Mouse (Mus musculus) hindbrain, embryonic 12.5 days (tissue): ENCODE data around the gene Lims1. TPM values are rescaled to one million over a fixed set of nuclear protein-coding genes. Genes with fewer than 3 reads are reported as not detected.

Experiments
- ATAC-seq: fragments of 200-750 bp; cut with Nextera tagmentation; 2 replicates; pipeline ENCODE4 v1.8.0; 2017; ENCODE audit warnings: moderate TSS enrichment; ENCODE audit not compliant: low FRiP score
- H3K27ac ChIP-seq: fragments of 300-500 bp; sonication (generic); 2 replicates; pipeline ENCODE4 v1.5.1; 2016; ENCODE audit warnings: mild to moderate bottlenecking
- H3K27me3 ChIP-seq: fragments of 300-500 bp; sonication (generic); 2 replicates; pipeline ENCODE4 v1.6.1; 2016; ENCODE audit warnings: mild to moderate bottlenecking
- H3K36me3 ChIP-seq: fragments of 300-500 bp; sonication (generic); 2 replicates; pipeline ENCODE4 v1.6.1; 2016; ENCODE audit warnings: mild to moderate bottlenecking
- H3K4me1 ChIP-seq: fragments of 300-500 bp; sonication (generic); 2 replicates; pipeline ENCODE4 v1.6.1; 2016
- H3K4me2 ChIP-seq: fragments of 300-500 bp; sonication (generic); replicated peaks from 2 replicates; pipeline ENCODE4 v1.6.1; 2016; ENCODE audit warnings: mild to moderate bottlenecking
- H3K4me3 ChIP-seq: fragments of 300-500 bp; sonication (generic); 2 replicates; pipeline ENCODE4 v1.5.1; 2016; ENCODE audit warnings: mild to moderate bottlenecking
- H3K9ac ChIP-seq: fragments of 300-500 bp; sonication (generic); 2 replicates; pipeline ENCODE4 v1.6.1; 2016; ENCODE audit warnings: mild to moderate bottlenecking, moderate library complexity
- H3K9me3 ChIP-seq: fragments of 300-500 bp; sonication (generic); replicated peaks from 2 replicates; pipeline ENCODE4 v1.6.1; 2016; ENCODE audit warnings: mild to moderate bottlenecking
- WGBS: fragments of 180-500 bp; shearing (Covaris S2); methylation state at CpG from one replicate; pipeline ENCODE4 v1.1.7; 2016; 5-methylcytosine and 5-hydroxymethylcytosine counted together
- polyA plus RNA-seq: library from polyadenylated mRNA; unstranded; fragments of >200 nt; fragmentation: Nextera tagmentation; extraction: Ambion mirVana; gene quantifications from 2 replicates; pipeline ENCODE4 v1.2.1, GENCODE M21; 2016

Gene Lims1
- polyA plus RNA-seq, 1 experiment from 2014 or later, result 88.9 TPM

GRCm38 (mm10) chr10:58392435-58392834 lies 69.2 kb downstream of the Lims1 start:
- Histone ChIP-seq H3K27ac (no peak overlapping the region), H3K4me1 (no peaks in the 10 kb centered on the region; the same call in 1 of the 2 replicates), H3K4me2 (no peak overlapping the region), H3K9ac (no peak overlapping the region), H3K4me3 (no peak overlapping the region), H3K27me3 (no peaks in the 10 kb centered on the region), H3K36me3 (no peaks in the 10 kb centered on the region), H3K9me3 (no peaks in the 10 kb centered on the region)
- no peak for ATAC-seq
- 90% methylated on average over 4 of the region's 4 CpGs for WGBS

- H3K4me1 ChIP-seq, result no peaks in the 10 kb centered on the region; the same call in 1 of the 2 replicates
- H3K27me3 ChIP-seq, result no peaks in the 10 kb centered on the region
- H3K36me3 ChIP-seq, result no peaks in the 10 kb centered on the region
- no peak for ATAC-seq
- H3K27ac ChIP-seq, result no peak overlapping the region
- WGBS, result 89% methylated on average over 7 of the region's 7 CpGs
- no peaks in the 10 kb centered on the region for H3K9me3 ChIP-seq
- no peak overlapping the region for H3K4me3 ChIP-seq
- no peak overlapping the region for H3K4me2 ChIP-seq
- no peak overlapping the region for H3K9ac ChIP-seq
These were observed 70.1 kb downstream of the Lims1 start for GRCm38 (mm10) chr10:58393026-58394014.

- H3K4me2 ChIP-seq, result no peak overlapping the region
- no peaks in the 10 kb centered on the region; the same call in 1 of the 2 replicates for H3K4me1 ChIP-seq
- H3K36me3 ChIP-seq, result 0 out of 2 replicates have a peak, but pooled peaks cover under 1% of the 10 kb centered on the region
- no peak overlapping the region for H3K4me3 ChIP-seq
- ATAC-seq, result no peak
- H3K27ac ChIP-seq, result no peak overlapping the region
- WGBS, result 75% methylated on average over 10 of the region's 10 CpGs
- H3K9ac ChIP-seq, result no peak overlapping the region
- no peaks in the 10 kb centered on the region for H3K27me3 ChIP-seq
- H3K9me3 ChIP-seq, result no peaks in the 10 kb centered on the region
These were observed 70.9 kb downstream of the Lims1 start for GRCm38 (mm10) chr10:58394170-58394569.

- Histone ChIP-seq H3K9ac (no peak overlapping the region), H3K36me3 (peaks cover 4% of the 10 kb centered on the region; the same call in 1 of the 2 replicates), H3K4me3 (no peak overlapping the region), H3K27ac (no peak overlapping the region), H3K4me2 (no peak overlapping the region), H3K9me3 (no peaks in the 10 kb centered on the region), H3K4me1 (no peaks in the 10 kb centered on the region; the same call in 1 of the 2 replicates), H3K27me3 (no peaks in the 10 kb centered on the region)
- ATAC-seq, result no peak
- WGBS, result 95% methylated on average over 4 of the region's 4 CpGs
These were observed 72.0 kb downstream of the Lims1 start for GRCm38 (mm10) chr10:58395315-58395714.

- H3K27ac ChIP-seq, result no peak overlapping the region
- no peak overlapping the region for H3K4me3 ChIP-seq
- ATAC-seq, result no peak
- H3K9me3 ChIP-seq, result no peaks in the 10 kb centered on the region
- 98% methylated on average over 2 of the region's 2 CpGs for WGBS
- H3K4me2 ChIP-seq, result no peak overlapping the region
- H3K27me3 ChIP-seq, result no peaks in the 10 kb centered on the region
- peaks cover 4% of the 10 kb centered on the region; the same call in 1 of the 2 replicates for H3K36me3 ChIP-seq
- no peaks in the 10 kb centered on the region; the same call in 1 of the 2 replicates for H3K4me1 ChIP-seq
- no peak overlapping the region for H3K9ac ChIP-seq
These were observed 72.5 kb downstream of the Lims1 start for GRCm38 (mm10) chr10:58395723-58396122.

- Histone ChIP-seq H3K4me1 (no peaks in the 10 kb centered on the region; the same call in 1 of the 2 replicates), H3K27ac (no peak overlapping the region), H3K36me3 (peaks cover 11% of the 10 kb centered on the region; the same call in 1 of the 2 replicates), H3K9me3 (no peaks in the 10 kb centered on the region), H3K9ac (no peak overlapping the region), H3K27me3 (no peaks in the 10 kb centered on the region), H3K4me2 (no peak overlapping the region), H3K4me3 (no peak overlapping the region)
- WGBS, result 88% methylated on average over 3 of the region's 3 CpGs
- no peak for ATAC-seq
These were observed 73.3 kb downstream of the Lims1 start for GRCm38 (mm10) chr10:58396600-58396999.

GRCm38 (mm10) chr10:58398941-58399340 lies 75.7 kb downstream of the Lims1 start:
- Histone ChIP-seq H3K9ac (no peak overlapping the region), H3K36me3 (peaks cover 11% of the 10 kb centered on the region; the same call in 1 of the 2 replicates), H3K27ac (no peak overlapping the region), H3K4me3 (no peak overlapping the region), H3K9me3 (no peaks in the 10 kb centered on the region), H3K4me2 (no peak overlapping the region), H3K4me1 (no peaks in the 10 kb centered on the region; the same call in 1 of the 2 replicates), H3K27me3 (no peaks in the 10 kb centered on the region)
- WGBS, result 95% methylated on average over 8 of the region's 8 CpGs
- ATAC-seq, result no peak

DNA sequence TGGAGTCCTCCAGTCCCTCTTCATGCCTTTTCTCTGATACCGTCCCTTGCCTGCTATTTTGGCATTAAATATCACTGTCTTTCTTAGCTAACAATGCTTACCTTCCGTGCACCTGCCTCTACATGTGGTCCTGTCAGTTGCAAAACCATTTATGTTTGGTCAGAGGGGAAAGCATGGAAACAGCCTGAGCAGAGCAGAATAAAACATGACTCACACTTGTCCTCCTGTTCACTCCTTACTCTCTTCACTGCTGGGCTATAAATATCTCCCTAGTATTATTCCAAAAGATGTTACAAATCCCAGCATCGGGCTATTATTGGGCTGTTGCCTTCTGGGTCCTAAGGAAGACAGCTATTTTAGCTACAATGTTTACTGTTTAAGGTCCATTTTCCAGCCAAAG lies 78.6 kb downstream of the Lims1 start:
- WGBS, result 91% methylated on average over 3 of the region's 3 CpGs
- H3K4me2 ChIP-seq, result no peak overlapping the region
- no peaks in the 10 kb centered on the region for H3K27me3 ChIP-seq
- ATAC-seq, result no peak
- peaks cover 17% of the 10 kb centered on the region for H3K36me3 ChIP-seq
- H3K27ac ChIP-seq, result no peak overlapping the region
- no peaks in the 10 kb centered on the region for H3K9me3 ChIP-seq
- H3K4me1 ChIP-seq, result no peaks in the 10 kb centered on the region
- H3K4me3 ChIP-seq, result no peak overlapping the region
- H3K9ac ChIP-seq, result no peak overlapping the region

GRCm38 (mm10) chr10:58404639-58405038 lies 81.4 kb downstream of the Lims1 start:
- no peaks in the 10 kb centered on the region for H3K27me3 ChIP-seq
- H3K4me2 ChIP-seq, result no peak overlapping the region
- no peak for ATAC-seq
- H3K4me1 ChIP-seq, result no peaks in the 10 kb centered on the region
- H3K27ac ChIP-seq, result no peak overlapping the region
- 93% methylated on average over 6 of the region's 6 CpGs for WGBS
- H3K9ac ChIP-seq, result no peak overlapping the region
- H3K4me3 ChIP-seq, result no peak overlapping the region
- peaks cover 33% of the 10 kb centered on the region for H3K36me3 ChIP-seq
- no peaks in the 10 kb centered on the region for H3K9me3 ChIP-seq

- Histone ChIP-seq H3K4me3 (no peak overlapping the region), H3K4me1 (no peaks in the 10 kb centered on the region), H3K27ac (0 out of 2 replicates have a peak overlapping the region, but pooled peaks have one; percentile 17), H3K9ac (no peak overlapping the region), H3K36me3 (peaks cover 41% of the 10 kb centered on the region), H3K4me2 (no peak overlapping the region), H3K9me3 (no peaks in the 10 kb centered on the region), H3K27me3 (no peaks in the 10 kb centered on the region)
- no peak for ATAC-seq
- WGBS, result 89% methylated on average over 4 of the region's 4 CpGs
These were observed 82.2 kb downstream of the Lims1 start for GRCm38 (mm10) chr10:58405285-58405948.

GRCm38 (mm10) chr10:58405949-58406305 lies 82.7 kb downstream of the Lims1 start:
- Histone ChIP-seq H3K4me2 (no peak overlapping the region), H3K9ac (no peak overlapping the region), H3K27ac (no peak overlapping the region), H3K27me3 (no peaks in the 10 kb centered on the region), H3K4me3 (no peak overlapping the region), H3K36me3 (peaks cover 42% of the 10 kb centered on the region), H3K4me1 (no peaks in the 10 kb centered on the region), H3K9me3 (no peaks in the 10 kb centered on the region)
- ATAC-seq, result no peak
- 87% methylated on average over 2 of the region's 2 CpGs for WGBS

GRCm38 (mm10) chr10:58412331-58412730 lies 89.1 kb downstream of the Lims1 start:
- no peak for ATAC-seq
- 92% methylated on average over 4 of the region's 4 CpGs for WGBS
- peaks cover 64% of the 10 kb centered on the region for H3K36me3 ChIP-seq

More at GRCm38 (mm10) chr10:58412331-58412730, 89.1 kb downstream of the Lims1 start:
- Histone ChIP-seq H3K4me1 (no peaks in the 10 kb centered on the region), H3K9me3 (no peaks in the 10 kb centered on the region), H3K27ac (no peak overlapping the region), H3K4me2 (no peak overlapping the region), H3K4me3 (no peak overlapping the region), H3K9ac (no peak overlapping the region), H3K27me3 (no peaks in the 10 kb centered on the region)
